Mouse (Mus musculus): Measurements from ENCODE around the gene Fam171a2.

Fam171a2 gene

DNA sequence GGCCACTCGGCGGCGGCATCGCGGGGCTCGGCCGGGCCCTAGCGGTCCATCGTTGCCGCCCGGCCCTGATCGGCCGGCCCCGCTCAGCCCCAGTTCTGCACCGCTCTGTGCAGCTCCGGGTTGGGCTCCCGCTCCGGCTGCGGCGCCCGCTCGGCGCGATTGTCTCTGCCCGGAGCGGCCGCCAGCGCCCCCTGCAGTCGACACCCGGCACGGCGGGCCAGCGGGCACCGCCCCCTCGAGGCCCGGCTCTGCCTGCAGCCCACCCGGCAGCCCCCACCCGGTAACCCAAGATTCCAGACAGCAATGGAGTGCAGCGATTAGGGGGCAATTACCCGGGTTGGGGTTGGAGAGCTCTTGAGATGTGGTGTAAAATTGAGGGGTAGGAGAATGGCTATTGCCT lies at the start of gene Fam171a2:
TSS of gene Fam171a2 (minus strand) at position 186 of the 400 bp plus-strand sequence.
- in situ Hi-C loops (cut with MboI; ENCODE audit: low pct_unique_long_range_greater_than_20kb in 1 of 2, low sequenced_read_pairs in 2 of 2, unreplicated experiment in 1 of 2): no loop called here

DNA sequence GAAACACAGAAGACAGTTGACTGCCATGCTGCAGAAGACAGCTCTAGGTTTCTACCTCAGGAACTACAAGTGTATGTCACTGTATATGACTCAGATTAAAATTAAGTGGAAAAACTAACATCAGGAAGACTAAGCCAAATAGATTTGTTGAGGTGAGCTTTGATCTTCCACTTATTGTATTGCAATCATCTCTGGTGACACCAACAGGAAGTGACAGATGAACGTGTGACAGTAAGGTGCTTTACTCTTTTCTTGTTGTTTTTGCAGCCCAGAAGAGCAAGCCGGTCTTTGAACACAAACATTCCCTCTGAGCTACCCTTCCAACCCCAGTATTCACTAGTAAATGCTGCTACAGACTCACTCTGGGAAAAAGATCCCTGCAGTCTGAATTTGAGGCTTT lies 49.2 kb upstream of the Fam171a2 start:
- in situ Hi-C loops (cut with MboI; ENCODE audit: low pct_unique_long_range_greater_than_20kb in 1 of 2, low sequenced_read_pairs in 2 of 2, unreplicated experiment in 1 of 2): no loop called here

DNA sequence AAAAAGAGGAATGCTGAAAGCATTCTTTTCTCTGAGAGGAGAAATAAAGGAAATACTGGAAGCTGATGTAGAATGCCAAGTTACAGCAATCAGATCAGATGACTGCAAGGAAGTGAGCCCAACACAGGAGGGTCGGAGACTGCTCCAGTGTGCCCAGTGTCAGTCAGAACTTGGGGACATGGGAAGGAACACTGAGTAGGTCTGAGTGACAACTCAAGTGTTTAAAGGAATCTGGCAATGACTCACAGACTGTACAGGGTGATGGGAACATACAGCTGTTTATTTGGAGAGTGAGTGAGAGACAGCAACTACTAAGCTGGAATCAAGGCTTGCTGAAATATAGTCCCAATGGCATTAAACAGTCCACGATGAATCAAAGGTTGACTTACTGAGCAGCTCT lies 48.7 kb upstream of the Fam171a2 start:
- in situ Hi-C loops (cut with MboI; ENCODE audit: low pct_unique_long_range_greater_than_20kb in 1 of 2, low sequenced_read_pairs in 2 of 2, unreplicated experiment in 1 of 2): no loop called here

DNA sequence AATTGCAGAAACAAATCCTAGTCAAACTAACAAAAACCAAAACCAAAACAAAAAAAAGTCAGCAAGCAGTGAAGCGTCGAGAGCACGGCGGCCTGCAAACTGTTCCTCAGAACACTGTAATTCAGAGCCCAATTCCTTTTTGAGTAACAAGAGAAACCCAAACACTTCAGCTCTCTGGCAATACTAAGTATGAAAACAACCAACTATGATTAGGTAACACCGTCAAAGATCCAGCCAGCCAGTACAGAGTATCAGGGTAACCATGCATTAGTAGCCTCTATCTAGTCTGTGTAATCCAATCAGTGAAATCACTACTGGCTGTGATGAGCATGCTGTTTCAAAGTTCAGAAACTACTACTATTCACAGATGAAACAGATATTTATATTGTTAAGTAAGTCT lies 48.3 kb upstream of the Fam171a2 start:
- in situ Hi-C loops (cut with MboI; ENCODE audit: low pct_unique_long_range_greater_than_20kb in 1 of 2, low sequenced_read_pairs in 2 of 2, unreplicated experiment in 1 of 2): no loop called here

DNA sequence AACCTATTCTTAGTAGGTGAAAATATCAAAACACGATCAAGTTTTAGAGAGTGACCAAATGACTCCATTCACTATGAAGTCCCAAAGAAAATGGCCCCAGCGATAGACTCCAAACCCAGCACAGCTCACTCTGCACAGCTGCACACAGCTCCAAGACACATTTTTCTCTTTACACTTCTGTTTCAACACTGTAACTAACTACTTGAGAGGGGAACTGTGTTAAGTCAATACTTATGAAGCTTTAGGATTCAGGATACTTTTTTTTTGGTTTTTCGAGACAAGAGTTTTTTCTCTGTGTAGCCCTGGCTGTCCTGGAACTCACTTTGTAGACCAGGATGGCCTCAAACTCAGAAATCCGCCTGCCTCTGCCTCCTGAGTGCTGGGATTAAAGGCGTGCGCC lies 47.6 kb upstream of the Fam171a2 start:
- in situ Hi-C loops (cut with MboI; ENCODE audit: low pct_unique_long_range_greater_than_20kb in 1 of 2, low sequenced_read_pairs in 2 of 2, unreplicated experiment in 1 of 2): no loop called here

DNA sequence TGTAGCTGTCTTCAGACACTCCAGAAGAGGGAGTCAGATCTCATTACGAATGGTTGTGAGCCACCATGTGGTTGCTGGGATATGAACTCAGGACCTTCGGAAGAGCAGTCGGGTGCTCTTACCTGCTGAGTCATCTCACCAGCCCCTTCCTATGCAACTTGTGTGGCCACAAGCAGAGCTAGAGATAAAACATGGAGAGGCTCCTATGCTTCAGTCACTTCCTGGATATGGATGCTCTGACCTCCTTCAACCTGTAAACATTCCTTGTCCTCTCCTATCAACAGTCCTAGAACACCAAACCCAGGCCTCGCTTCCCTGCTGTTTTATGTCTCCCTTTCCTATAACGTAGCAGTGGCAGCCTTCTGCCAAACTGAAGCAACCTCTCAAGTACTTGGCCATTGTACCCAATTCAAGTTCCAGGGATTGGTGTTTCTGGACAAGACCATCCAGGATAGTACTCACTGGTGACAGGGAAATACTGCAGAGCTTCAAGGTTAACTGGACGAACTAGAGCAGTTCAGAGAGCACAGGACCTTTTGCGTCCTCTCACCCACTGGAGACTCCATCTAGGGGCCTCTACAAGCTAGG lies 46.7 kb upstream of the Fam171a2 start:
- in situ Hi-C loops (cut with MboI; ENCODE audit: low pct_unique_long_range_greater_than_20kb in 1 of 2, low sequenced_read_pairs in 2 of 2, unreplicated experiment in 1 of 2): no loop called here

DNA sequence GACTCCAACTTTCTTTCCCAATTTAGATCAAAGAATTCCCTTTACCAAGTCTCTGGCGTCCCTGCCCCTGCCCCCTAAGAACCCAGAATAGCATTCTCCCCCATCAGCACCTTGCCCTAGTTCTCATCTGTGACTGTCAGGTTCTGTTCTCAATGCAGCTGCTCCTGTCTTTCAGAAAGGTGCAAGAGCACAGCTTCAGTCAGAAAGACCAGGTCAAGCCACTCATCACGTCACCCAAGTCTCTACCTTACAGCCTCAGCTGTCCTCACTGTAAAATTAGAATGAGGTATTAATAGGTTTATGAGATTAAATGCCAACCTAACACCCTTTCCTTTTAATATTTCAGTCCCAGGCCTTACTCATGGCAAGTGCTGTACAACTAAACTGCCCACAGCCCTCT lies 45.8 kb upstream of the Fam171a2 start:
- in situ Hi-C loops (cut with MboI; ENCODE audit: low pct_unique_long_range_greater_than_20kb in 1 of 2, low sequenced_read_pairs in 2 of 2, unreplicated experiment in 1 of 2): no loop called here

GRCm38 (mm10) chr11:102487901-102488300 lies 40.4 kb upstream of the Fam171a2 start:
- in situ Hi-C loops (cut with MboI; ENCODE audit: low pct_unique_long_range_greater_than_20kb in 1 of 2, low sequenced_read_pairs in 2 of 2, unreplicated experiment in 1 of 2): no loop called here

GRCm38 (mm10) chr11:102486733-102487386 lies 39.4 kb upstream of the Fam171a2 start:
- in situ Hi-C loops (cut with MboI; ENCODE audit: low pct_unique_long_range_greater_than_20kb in 1 of 2, low sequenced_read_pairs in 2 of 2, unreplicated experiment in 1 of 2): no loop called here

DNA sequence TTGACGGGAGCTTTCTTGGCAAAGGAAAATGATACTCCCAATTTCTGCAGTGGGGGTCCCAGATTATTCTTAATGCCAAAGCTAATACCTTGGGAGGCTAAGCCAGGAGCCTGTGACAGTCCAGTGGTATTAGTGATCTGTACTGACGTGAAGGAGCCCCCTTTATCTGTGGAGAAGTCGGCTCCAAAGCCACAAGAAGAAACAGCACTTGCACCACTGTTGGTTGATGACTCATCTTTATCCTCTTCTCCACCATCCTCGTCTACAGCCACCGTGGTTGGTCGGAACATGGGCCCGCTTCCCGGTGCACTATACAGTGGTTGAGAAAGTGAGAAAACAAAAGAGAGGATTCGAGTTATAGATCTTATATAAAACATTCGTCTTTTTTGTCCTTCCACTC lies 34.3 kb upstream of the Fam171a2 start:
- in situ Hi-C loops (cut with MboI; ENCODE audit: low pct_unique_long_range_greater_than_20kb in 1 of 2, low sequenced_read_pairs in 2 of 2, unreplicated experiment in 1 of 2): no loop called here

DNA sequence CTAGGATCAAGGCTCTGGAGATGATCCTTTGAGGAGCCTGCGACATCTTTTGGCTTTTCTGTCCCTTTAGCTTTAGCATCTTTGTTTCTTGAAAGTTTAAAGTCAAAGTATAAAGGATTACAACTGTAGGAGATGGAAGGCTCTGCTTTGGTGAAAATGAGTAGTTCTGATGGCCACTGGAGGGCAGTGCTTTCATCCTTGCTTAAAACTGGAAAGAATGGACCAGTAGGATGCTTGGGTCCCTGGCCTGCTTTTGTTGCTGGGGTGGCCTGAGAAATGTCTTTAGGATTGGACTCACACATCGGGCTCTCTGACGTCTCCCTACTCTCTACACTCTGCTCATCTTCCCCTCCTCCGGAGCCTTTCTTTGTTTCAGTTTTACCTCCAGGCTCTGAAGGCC lies 33.4 kb upstream of the Fam171a2 start:
- in situ Hi-C loops (cut with MboI; ENCODE audit: low pct_unique_long_range_greater_than_20kb in 1 of 2, low sequenced_read_pairs in 2 of 2, unreplicated experiment in 1 of 2): no loop called here

GRCm38 (mm10) chr11:102480111-102480510 lies 32.6 kb upstream of the Fam171a2 start:
- in situ Hi-C loops (cut with MboI; ENCODE audit: low pct_unique_long_range_greater_than_20kb in 1 of 2, low sequenced_read_pairs in 2 of 2, unreplicated experiment in 1 of 2): no loop called here

DNA sequence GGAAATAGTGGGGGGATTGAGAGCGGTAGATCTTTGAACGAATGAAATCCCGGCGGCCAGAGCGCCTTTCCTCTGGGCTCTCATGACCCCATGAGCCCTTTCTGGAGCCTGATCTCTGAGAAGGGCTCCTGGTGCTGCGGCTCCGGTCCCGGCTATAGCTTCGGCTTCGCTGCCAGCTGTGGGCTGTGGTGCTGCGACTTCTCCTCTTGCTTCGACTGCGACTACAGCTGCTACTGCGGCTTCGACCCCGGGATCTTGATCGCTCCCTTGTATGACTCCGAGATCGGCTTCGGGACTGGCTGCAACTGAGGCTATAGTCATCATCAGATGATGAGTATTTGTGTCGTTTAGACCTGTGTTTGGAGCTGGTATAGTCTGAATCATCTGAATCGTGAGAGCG lies 32.1 kb upstream of the Fam171a2 start:
- in situ Hi-C loops (cut with MboI; ENCODE audit: low pct_unique_long_range_greater_than_20kb in 1 of 2, low sequenced_read_pairs in 2 of 2, unreplicated experiment in 1 of 2): loop anchor here in 1 of 2 experiments (10.0 kb wide), 1 partner anchor 175 kb away; no protein-coding TSS in a partner anchor

GRCm38 (mm10) chr11:102478671-102479070 lies 31.2 kb upstream of the Fam171a2 start:
- in situ Hi-C loops (cut with MboI; ENCODE audit: low pct_unique_long_range_greater_than_20kb in 1 of 2, low sequenced_read_pairs in 2 of 2, unreplicated experiment in 1 of 2): loop anchor here in 1 of 2 experiments (10.0 kb wide), 1 partner anchor 176 kb away; no protein-coding TSS in a partner anchor

DNA sequence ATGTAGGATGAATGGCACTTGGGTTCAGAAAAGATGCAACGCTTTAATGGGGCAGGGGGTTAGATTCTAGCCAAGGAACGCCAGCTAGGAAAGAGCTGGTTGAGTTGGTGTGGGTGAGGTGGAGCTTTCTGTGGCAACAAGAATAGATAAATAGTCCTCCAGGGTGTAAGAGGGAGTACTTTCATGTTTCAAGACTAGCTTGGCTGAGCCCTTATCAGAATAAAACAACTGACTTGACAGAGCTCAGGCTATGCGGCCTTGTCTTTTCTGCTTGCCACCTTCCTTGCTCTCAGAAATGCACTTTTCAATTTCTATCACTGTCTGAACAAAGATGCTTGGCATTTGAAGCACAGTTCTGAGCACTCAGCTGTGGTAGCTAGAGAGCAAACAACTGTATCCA lies 27.5 kb upstream of the Fam171a2 start:
- in situ Hi-C loops (cut with MboI; ENCODE audit: low pct_unique_long_range_greater_than_20kb in 1 of 2, low sequenced_read_pairs in 2 of 2, unreplicated experiment in 1 of 2): loop anchor here in 1 of 2 experiments (10.0 kb wide), 1 partner anchor 180 kb away; no protein-coding TSS in a partner anchor

- in situ Hi-C loops (cut with MboI; ENCODE audit: low pct_unique_long_range_greater_than_20kb in 1 of 2, low sequenced_read_pairs in 2 of 2, unreplicated experiment in 1 of 2): loop anchor here (10.0 kb wide), 2 partner anchors 175 to 185 kb away; no protein-coding TSS in a partner anchor
Measured at GRCm38 (mm10) chr11:102469648-102470357, 22.3 kb upstream of the Fam171a2 start, which contains the start of gene Itga2b. Gene Itga2b, minus strand, starts transcription at chr11:102470122.

DNA sequence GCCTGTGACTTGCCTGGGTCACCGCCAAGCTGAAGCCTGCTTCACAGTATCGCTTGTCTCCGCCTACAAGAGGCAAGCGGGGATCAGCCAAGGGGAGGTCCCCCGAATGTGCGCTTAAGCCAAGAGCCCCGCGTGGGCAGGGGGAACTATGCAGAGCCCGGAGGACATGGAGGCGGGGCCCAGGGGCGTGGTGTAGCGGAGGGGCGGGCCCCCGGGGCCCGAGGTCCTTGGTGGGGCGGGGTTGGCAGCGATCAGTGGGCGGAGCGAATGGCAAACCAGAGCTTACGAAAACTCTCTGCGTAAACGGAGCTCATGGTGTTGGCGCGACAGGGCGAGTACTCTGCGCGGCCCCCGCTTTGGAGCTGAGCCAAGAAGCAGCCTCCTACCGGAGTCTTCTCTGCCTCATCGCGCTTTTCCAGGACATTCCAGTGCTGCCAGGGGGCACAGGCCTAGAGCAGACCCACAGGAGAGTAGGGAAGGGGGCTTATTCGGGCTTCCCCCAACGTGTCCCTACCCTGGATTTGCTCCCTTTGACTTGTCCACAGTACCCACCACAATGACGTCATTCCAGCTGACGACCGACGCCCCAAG lies 19.7 kb upstream of the Fam171a2 start:
- in situ Hi-C loops (cut with MboI; ENCODE audit: low pct_unique_long_range_greater_than_20kb in 1 of 2, low sequenced_read_pairs in 2 of 2, unreplicated experiment in 1 of 2): loop anchor here in 1 of 2 experiments (10.0 kb wide), 1 partner anchor 178 kb away; no protein-coding TSS in a partner anchor

DNA sequence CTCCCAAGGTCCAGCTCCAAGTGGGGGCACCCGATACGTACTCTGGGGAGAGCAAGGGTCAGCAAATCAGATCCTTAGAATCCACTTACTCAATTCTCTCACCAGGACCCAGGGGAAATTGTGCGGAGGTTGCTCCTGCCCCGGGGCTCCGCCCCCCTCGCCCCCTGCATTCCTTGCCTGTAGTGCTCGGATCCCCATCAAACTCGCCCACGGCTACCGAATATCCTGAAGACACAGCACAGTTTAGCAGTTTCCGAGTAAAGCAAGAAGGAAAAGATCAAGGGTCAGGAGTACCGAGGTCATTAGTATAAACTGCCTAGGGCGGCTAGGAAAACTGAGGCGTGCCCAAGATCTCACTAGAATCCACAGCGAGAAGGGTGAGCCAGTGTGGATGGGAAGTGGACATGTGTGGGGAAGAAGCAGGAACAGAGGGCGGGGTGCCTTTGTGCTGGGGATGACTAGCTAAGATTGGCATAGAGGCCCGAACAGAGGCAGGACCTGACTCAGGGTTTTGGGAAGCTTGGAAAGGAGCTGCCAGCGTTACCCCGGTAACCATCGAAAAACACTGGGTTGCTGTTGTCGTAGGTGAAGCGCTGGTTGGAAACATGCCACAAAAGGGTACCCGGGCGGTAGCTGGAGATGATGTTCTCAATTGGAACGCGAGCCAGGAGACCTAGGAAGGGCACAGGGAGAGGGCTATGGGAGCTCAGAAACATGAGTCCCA lies 18.4 kb upstream of the Fam171a2 start:
- in situ Hi-C loops (cut with MboI; ENCODE audit: low pct_unique_long_range_greater_than_20kb in 1 of 2, low sequenced_read_pairs in 2 of 2, unreplicated experiment in 1 of 2): loop anchor here in 1 of 2 experiments (10.0 kb wide), 1 partner anchor 179 kb away; no protein-coding TSS in a partner anchor

Data from mouse embryonic stem cell (cell line).